Mouse (Mus musculus) frontal cortex, postnatal 36 days (tissue): ENCODE results near the gene Popdc2.

ENCODE experiments used
- DNase-seq, 2 experiments: peaks; one replicate each; pipeline ENCODE4 v3.0.0; 2022; ENCODE audit warnings: low spot score in 2 of 2

Popdc2 gene

GRCm38 (mm10) chr16:38400311-38400960, 38.4 kb downstream of the Popdc2 start:
- no peak for DNase-seq

- DNase-seq: no peak
Observed at GRCm38 (mm10) chr16:38401468-38401867, 39.5 kb downstream of the Popdc2 start.

- no peak for DNase-seq
Observed at GRCm38 (mm10) chr16:38403639-38404038, 41.6 kb downstream of the Popdc2 start.

- DNase-seq: no peak
Observed at GRCm38 (mm10) chr16:38406293-38406692, 44.3 kb downstream of the Popdc2 start.

GRCm38 (mm10) chr16:38406708-38407107, 44.7 kb downstream of the Popdc2 start:
- no peak for DNase-seq

GRCm38 (mm10) chr16:38407584-38407983, 45.6 kb downstream of the Popdc2 start:
- no peak for DNase-seq

- no peak for DNase-seq
Observed at GRCm38 (mm10) chr16:38408416-38408815, 46.4 kb downstream of the Popdc2 start.

GRCm38 (mm10) chr16:38414953-38415352, 52.9 kb downstream of the Popdc2 start:
- no peak for DNase-seq

- no peak for DNase-seq
Observed at GRCm38 (mm10) chr16:38425374-38425773, 63.4 kb downstream of the Popdc2 start.

- no peak for DNase-seq
Observed at GRCm38 (mm10) chr16:38425799-38426198, 63.8 kb downstream of the Popdc2 start.
